Mouse (Mus musculus) small intestine, adult 2 months (tissue): Measurements from ENCODE around the gene Slf2.

Experiments
- CTCF ChIP-seq: fragments of 200-500 bp; IDR thresholded peaks from 2 replicates; pipeline ENCODE4 v1.5.1; 2012; ENCODE audit warnings: low read depth, mild to moderate bottlenecking, control low read depth, inconsistent platforms, low read length, moderate library complexity, mixed read lengths; ENCODE audit not compliant: insufficient replicate concordance, insufficient read length; ENCODE audit errors: extremely low read depth
- POLR2A ChIP-seq: fragments of 200-500 bp; IDR thresholded peaks from 2 replicates; pipeline ENCODE4 v1.6.1; 2012; ENCODE audit warnings: low read depth, mild to moderate bottlenecking, control low read depth, inconsistent platforms, low read length, moderate library complexity

DNA sequence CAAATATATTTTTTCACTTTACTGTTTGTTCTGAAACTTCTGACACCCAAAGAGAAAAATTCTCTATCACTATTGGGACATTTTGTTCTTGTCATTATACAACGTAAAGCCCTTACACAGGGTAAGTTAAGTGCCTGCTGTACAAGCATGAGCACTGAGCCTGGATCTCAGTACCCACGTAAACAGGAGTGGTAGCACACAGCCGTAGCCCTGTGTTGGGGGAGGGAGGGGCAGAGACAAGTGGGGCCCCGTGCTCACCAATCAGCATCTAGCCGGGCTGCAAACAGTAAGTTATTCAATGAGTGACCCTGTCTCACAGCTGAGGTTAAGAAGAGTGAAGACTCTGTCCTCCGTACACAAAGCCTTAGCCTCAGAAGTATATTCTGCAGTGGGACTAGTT lies 45.7 kb downstream of the Slf2 start:
- no peak for TF ChIP-seq POLR2A
- no peak for TF ChIP-seq CTCF
